In genomic region chr2:166155454-166155815, GRCm38 (mm10) we compare ENCODE assay signal across 8 mouse cellular contexts. TPM values are rescaled to one million over a fixed set of nuclear protein-coding genes. Genes with fewer than 3 reads are reported as not detected.
DNase-seq lines count a peak whose midpoint lies in the region; ATAC-seq lines count a peak whose summit lies in the region.

TSS of gene Sulf2 (minus strand) at chr2:166155663.

- peak within 1 kb of the TSS; percentile 73 for H3K27ac ChIP-seq in forebrain, embryonic 13.5 days
- peak within 1 kb of the TSS; percentile 93 for H3K27ac ChIP-seq in heart, embryonic 15.5 days
- H3K27ac ChIP-seq in liver, embryonic 13.5 days, result no peak within 1 kb of the TSS

- no peak for ATAC-seq in erythroblast, adult 5-6 weeks (replicated peaks; ENCODE audit: low FRiP score, poor library complexity, severe bottlenecking)
- peak; percentile 50; the same call in 1 of the 2 replicates for ATAC-seq in forebrain, embryonic 13.5 days
- peak; percentile 53 for ATAC-seq in heart, embryonic 15.5 days (replicated peaks; ENCODE audit: insufficient number of reproducible peaks, insufficient read depth, low FRiP score, low read depth)
- no peak for ATAC-seq in liver, embryonic 13.5 days (ENCODE audit: low read depth)

- H3K9ac ChIP-seq in forebrain, embryonic 13.5 days, result peak within 1 kb of the TSS; percentile 83
- peak within 1 kb of the TSS; percentile 89 for H3K9ac ChIP-seq in heart, embryonic 15.5 days
- peak within 1 kb of the TSS; percentile 51 for H3K9ac ChIP-seq in liver, embryonic 13.5 days

- H3K36me3 ChIP-seq in erythroblast, embryonic 14.5 days (ENCODE audit: control insufficient read depth), result no peaks in the 10 kb centered on the region
- no peaks in the 10 kb centered on the region for H3K36me3 ChIP-seq in forebrain, embryonic 13.5 days (ENCODE audit: poor library complexity, severe bottlenecking)
- no peaks in the 10 kb centered on the region for H3K36me3 ChIP-seq in heart, embryonic 15.5 days
- H3K36me3 ChIP-seq in liver, embryonic 13.5 days, result no peaks in the 10 kb centered on the region

- DNase-seq in kidney, postnatal 14 days, result peak; percentile 81
- no peak for DNase-seq in liver, embryonic 13.5 days
- peak; percentile 34 to 51 for DNase-seq in natural killer cell, adult 2 months (ENCODE audit: low spot score in 2 of 2)
- peak; percentile 82 for DNase-seq in testis, postnatal 10 days (ENCODE audit: low spot score)

- peak within 1 kb of the TSS; percentile 16 for H3K4me3 ChIP-seq in erythroblast, embryonic 14.5 days (replicated peaks)
- H3K4me3 ChIP-seq in forebrain, embryonic 13.5 days, result peak within 1 kb of the TSS; percentile 67
- H3K4me3 ChIP-seq in heart, embryonic 15.5 days, result peak within 1 kb of the TSS; percentile 71
- H3K4me3 ChIP-seq in liver, embryonic 13.5 days (replicated peaks), result peak within 1 kb of the TSS; percentile 53

- peak within 1 kb of the TSS; percentile 98 for H3K4me2 ChIP-seq in forebrain, embryonic 13.5 days
- peak within 1 kb of the TSS; percentile 77 for H3K4me2 ChIP-seq in heart, embryonic 15.5 days
- peak within 1 kb of the TSS; percentile 72 for H3K4me2 ChIP-seq in liver, embryonic 13.5 days

- no peaks in the 10 kb centered on the region for H3K9me3 ChIP-seq in erythroblast, embryonic 14.5 days (ENCODE audit: control insufficient read depth, low read length)
- no peaks in the 10 kb centered on the region for H3K9me3 ChIP-seq in forebrain, embryonic 13.5 days (replicated peaks)
- H3K9me3 ChIP-seq in heart, embryonic 15.5 days (replicated peaks), result no peaks in the 10 kb centered on the region; the same call in 1 of the 2 replicates
- no peaks in the 10 kb centered on the region for H3K9me3 ChIP-seq in liver, embryonic 13.5 days (replicated peaks)

- H3K27me3 ChIP-seq in erythroblast, embryonic 14.5 days (ENCODE audit: control insufficient read depth), result peaks cover 52% of the 10 kb centered on the region
- H3K27me3 ChIP-seq in forebrain, embryonic 13.5 days, result peaks cover 36% of the 10 kb centered on the region
- no peaks in the 10 kb centered on the region for H3K27me3 ChIP-seq in heart, embryonic 15.5 days
- peaks cover 61% of the 10 kb centered on the region for H3K27me3 ChIP-seq in liver, embryonic 13.5 days

- under 1% methylated on average over 23 of the region's 23 CpGs for WGBS in forebrain, embryonic 13.5 days
- under 1% methylated on average over 23 of the region's 23 CpGs for WGBS in heart, embryonic 15.5 days
- under 1% methylated on average over 23 of the region's 23 CpGs for WGBS in liver, embryonic 13.5 days (ENCODE audit: insufficient replicate concordance)

- no peaks in the 10 kb centered on the region for H3K4me1 ChIP-seq in erythroblast, embryonic 14.5 days (ENCODE audit: control insufficient read depth)
- H3K4me1 ChIP-seq in forebrain, embryonic 13.5 days, result peaks cover 69% of the 10 kb centered on the region
- peaks cover 45% of the 10 kb centered on the region for H3K4me1 ChIP-seq in heart, embryonic 15.5 days (replicated peaks)
- H3K4me1 ChIP-seq in liver, embryonic 13.5 days (replicated peaks), result peaks cover 8% of the 10 kb centered on the region; the same call in 1 of the 2 replicates

RNA-seq across cellular contexts. Expression of gene Sulf2, which starts in this region (rescaled TPM):
- 0.01 TPM in 1 of 2 replicates, not detected in the other for polyA plus RNA-seq in erythroblast, embryonic 14.5 days (2012)
- 2.5 and 5.4 TPM in 2 replicates for total RNA-seq in erythroblast, adult 5-6 weeks (2015; ENCODE audit: low replicate concordance)
- total RNA-seq in erythroblast, adult 5-6 weeks (2017; ENCODE audit: low replicate concordance), result 1.1 and 6.0 TPM in 2 replicates
- 25.3 and 28.9 TPM in 2 replicates for polyA plus RNA-seq in forebrain, embryonic 13.5 days (2015; fragmentation: Nextera tagmentation; extraction: Ambion mirVana)
- polyA plus RNA-seq in heart, embryonic 15.5 days (2015; fragmentation: Nextera tagmentation; extraction: Ambion mirVana), result 80.6 and 94.0 TPM in 2 replicates
- 2.7 and 2.9 TPM in 2 replicates for polyA plus RNA-seq in liver, embryonic 13.5 days (2015; fragmentation: Nextera tagmentation; extraction: Ambion mirVana)

Comparison
In these comparisons a context has a peak if more than half of its experiments do, and no peak if none do; other contexts are left out.
1. H3K4me3 ChIP-seq: peak in every context shown above with its lines; median percentile 71 in heart, embryonic 15.5 days; 67 in forebrain, embryonic 13.5 days; 53 in liver, embryonic 13.5 days; 16 in erythroblast, embryonic 14.5 days.
2. ATAC-seq: peak in forebrain, embryonic 13.5 days (single experiment) and heart, embryonic 15.5 days (single experiment); none in erythroblast, adult 5-6 weeks (single experiment) and liver, embryonic 13.5 days (single experiment).
3. Peak in every context shown above with its lines, with median percentiles within 50 percentile points of each other: H3K4me2 ChIP-seq and H3K9ac ChIP-seq.